Mouse (Mus musculus) myocyte (in vitro differentiated cells): Measurements from ENCODE around the gene Ipmk.

Experiments
- E2F4 ChIP-seq: IDR thresholded peaks from one replicate; pipeline ENCODE4 v1.6.1; 2011; ENCODE audit warnings: mild to moderate bottlenecking, control low read depth, moderate library complexity; ENCODE audit not compliant: insufficient read depth
- MYOG ChIP-seq, 3 experiments: IDR thresholded peaks; one replicate each; pipeline ENCODE4 v1.6.1; 2011; ENCODE audit warnings: control low read depth in 2 of 3, low read depth in 2 of 3, mild to moderate bottlenecking in 2 of 3; ENCODE audit not compliant: insufficient read length in 2 of 3, control insufficient read depth in 1 of 3, insufficient read depth in 1 of 3
- POLR2A ChIP-seq: IDR thresholded peaks from one replicate; pipeline ENCODE4 v1.6.1; 2011; ENCODE audit warnings: low read depth, mild to moderate bottlenecking, control low read depth, moderate library complexity; ENCODE audit not compliant: insufficient read length

GRCm38 (mm10) chr10:71398383-71399145 is 51.0 kb downstream of the Ipmk start:
- TF ChIP-seq POLR2A, result no peak
- no peak for TF ChIP-seq E2F4
- no peak for TF ChIP-seq MYOG (IDR thresholded peaks at IDR 0.05; ENCODE audit: control insufficient read depth in 1 of 3, insufficient read depth in 1 of 3, insufficient read length in 2 of 3, low read depth in 2 of 3)
